11 mouse cellular contexts compared by ENCODE assay signal in the genomic region with DNA sequence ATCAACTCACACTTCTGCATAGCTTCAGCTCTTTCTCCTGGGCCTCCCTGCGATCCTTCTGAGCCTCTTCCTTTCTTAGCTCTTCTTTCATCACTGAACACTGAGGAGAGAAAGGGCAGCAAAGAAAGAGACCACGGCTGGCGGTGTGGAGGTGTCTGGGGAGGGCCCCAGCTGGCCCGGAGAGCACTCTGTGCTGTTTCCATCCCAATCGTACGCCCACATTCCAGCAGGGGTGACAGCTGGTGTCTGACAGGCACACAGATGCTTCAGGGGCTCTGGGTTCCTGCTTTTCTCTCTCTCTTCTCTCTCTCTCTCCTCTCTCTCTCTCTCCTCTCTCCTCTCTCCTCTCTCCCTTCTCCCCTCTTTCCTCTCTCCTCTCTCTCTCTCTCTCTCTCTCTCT. TPM values are rescaled to one million over a fixed set of nuclear protein-coding genes. Genes with fewer than 3 reads are reported as not detected.
DNase-seq lines count a peak whose midpoint lies in the region; ATAC-seq lines count a peak whose summit lies in the region.
"Had no signal": no experiment of that assay in that cellular context is flagged by ENCODE, and none has a peak within 500 bp of the region (broad histone marks: within the 10 kb centered on the region; RNA-seq: fewer than 3 reads in every experiment).

No protein-coding gene starts in this region.

- no peaks in the 10 kb centered on the region for H3K27me3 ChIP-seq in embryonic facial prominence, embryonic 11.5 days (ENCODE audit: control insufficient read depth, insufficient read depth, low read length)
- H3K27me3 ChIP-seq in embryonic facial prominence, embryonic 10.5 days (replicated peaks; ENCODE audit: low read depth, poor library complexity, severe bottlenecking) = 0 out of 2 replicates have a peak, but pooled peaks cover 3% of the 10 kb centered on the region
- H3K27me3 ChIP-seq in lung, embryonic 15.5 days = no peaks in the 10 kb centered on the region
- H3K27me3 ChIP-seq: embryonic facial prominence, embryonic 15.5 days had no signal

- WGBS in embryonic facial prominence, embryonic 11.5 days = 33% methylated on average over 6 of the region's 6 CpGs
- WGBS in embryonic facial prominence, embryonic 10.5 days = 30% methylated on average over 6 of the region's 6 CpGs
- 9% methylated on average over 6 of the region's 6 CpGs for WGBS in lung, embryonic 15.5 days

- no peak for DNase-seq in embryonic facial prominence, embryonic 11.5 days (ENCODE audit: low spot score)
- DNase-seq in embryonic facial prominence, embryonic 10.5 days (ENCODE audit: low spot score) = no peak
- no peak for DNase-seq in lung, adult 18-20 months
- peak; percentile 72 to 86 for DNase-seq in layer of hippocampus, postnatal 14 days (ENCODE audit: low spot score in 2 of 2)
- peak; percentile 75 to 80 for DNase-seq in right cerebral cortex, adult 2 months (ENCODE audit: low spot score in 2 of 2)
- no peak for DNase-seq in urinary bladder, postnatal 10 days (ENCODE audit: low spot score)
- no peak for DNase-seq in yolk sac, embryonic 10.5 days (ENCODE audit: low spot score)
- DNase-seq: kidney, adult 18-20 months had no signal

- ATAC-seq in embryonic facial prominence, embryonic 11.5 days (replicated peaks; ENCODE audit: insufficient number of reproducible peaks, low FRiP score, low TSS enrichment, low read depth) = 0 out of 2 replicates have a peak, but pooled peaks have one; percentile 56
- peak; percentile 84 for ATAC-seq in lung, embryonic 15.5 days (ENCODE audit: borderline replicate concordance, extremely low read depth, low FRiP score, low TSS enrichment)

- no peak overlapping the region for H3K27ac ChIP-seq in embryonic facial prominence, embryonic 11.5 days (replicated peaks; ENCODE audit: low read depth, low read length)
- H3K27ac ChIP-seq in embryonic facial prominence, embryonic 10.5 days (replicated peaks) = no peak overlapping the region; the same call in 1 of the 2 replicates
- no peak overlapping the region for H3K27ac ChIP-seq in lung, embryonic 15.5 days
- H3K27ac ChIP-seq: embryonic facial prominence, embryonic 15.5 days had no signal

- H3K4me2 ChIP-seq in embryonic facial prominence, embryonic 11.5 days (ENCODE audit: low read depth, low read length) = no peak overlapping the region
- peak overlapping the region; percentile 18; the same call in 1 of the 2 replicates for H3K4me2 ChIP-seq in lung, embryonic 15.5 days
- H3K4me2 ChIP-seq: embryonic facial prominence, embryonic 15.5 days had no signal

- H3K36me3 ChIP-seq in embryonic facial prominence, embryonic 11.5 days (replicated peaks; ENCODE audit: control insufficient read depth, insufficient read depth, low read depth, low read length) = no peaks in the 10 kb centered on the region
- no peaks in the 10 kb centered on the region for H3K36me3 ChIP-seq in embryonic facial prominence, embryonic 10.5 days (replicated peaks)
- no peaks in the 10 kb centered on the region for H3K36me3 ChIP-seq in lung, embryonic 15.5 days
- H3K36me3 ChIP-seq: embryonic facial prominence, embryonic 15.5 days had no signal

- no peak overlapping the region for H3K4me3 ChIP-seq in embryonic facial prominence, embryonic 11.5 days (ENCODE audit: low read depth, low read length)
- no peak overlapping the region for H3K4me3 ChIP-seq in embryonic facial prominence, embryonic 10.5 days
- no peak overlapping the region for H3K4me3 ChIP-seq in lung, embryonic 15.5 days
- H3K4me3 ChIP-seq: embryonic facial prominence, embryonic 15.5 days had no signal

- H3K9me3 ChIP-seq in embryonic facial prominence, embryonic 11.5 days (replicated peaks; ENCODE audit: control insufficient read depth, low read length) = no peaks in the 10 kb centered on the region
- peaks cover 8% of the 10 kb centered on the region; the same call in 1 of the 2 replicates for H3K9me3 ChIP-seq in embryonic facial prominence, embryonic 10.5 days
- H3K9me3 ChIP-seq in lung, embryonic 15.5 days = no peaks in the 10 kb centered on the region
- H3K9me3 ChIP-seq: embryonic facial prominence, embryonic 15.5 days had no signal

- no peak overlapping the region for H3K9ac ChIP-seq in embryonic facial prominence, embryonic 11.5 days (replicated peaks; ENCODE audit: low read length)
- H3K9ac ChIP-seq in lung, embryonic 15.5 days = no peak overlapping the region
- H3K9ac ChIP-seq: embryonic facial prominence, embryonic 15.5 days had no signal

- H3K4me1 ChIP-seq in embryonic facial prominence, embryonic 11.5 days (ENCODE audit: control insufficient read depth, insufficient read depth, low read length) = no peaks in the 10 kb centered on the region
- peaks cover 6% of the 10 kb centered on the region for H3K4me1 ChIP-seq in embryonic facial prominence, embryonic 10.5 days
- H3K4me1 ChIP-seq in lung, embryonic 15.5 days = peaks cover 7% of the 10 kb centered on the region

RNA-seq across cellular contexts. Expression of gene Fhad1, which starts 50.3 kb away (rescaled TPM):
- 0.68 and 0.94 TPM in 2 replicates for polyA plus RNA-seq in embryonic facial prominence, embryonic 11.5 days (2014; fragmentation: Nextera tagmentation; extraction: Ambion mirVana)
- 0.50 and 1.0 TPM in 2 replicates for polyA plus RNA-seq in embryonic facial prominence, embryonic 10.5 days (2016; fragmentation: Nextera tagmentation; extraction: Ambion mirVana)
- polyA plus RNA-seq in lung, embryonic 15.5 days (2015; fragmentation: Nextera tagmentation; extraction: Ambion mirVana) = 1.7 TPM in 2 replicates
- total RNA-seq in layer of hippocampus, postnatal 14 days (2021) = 1 to 10 TPM; 3.9 to 5.1 TPM
- polyA plus RNA-seq: liver, embryonic 16.5 days had no signal

Comparison
In these comparisons a context has a peak if more than half of its experiments do, and no peak if none do; other contexts are left out.
1. DNase-seq: peak in layer of hippocampus, postnatal 14 days (2 of 2) and right cerebral cortex, adult 2 months (2 of 2); none in embryonic facial prominence, embryonic 11.5 days (single experiment), embryonic facial prominence, embryonic 10.5 days (single experiment), lung, adult 18-20 months (0 of 2), urinary bladder, postnatal 10 days (single experiment) and yolk sac, embryonic 10.5 days (single experiment).